In the genomic region with DNA sequence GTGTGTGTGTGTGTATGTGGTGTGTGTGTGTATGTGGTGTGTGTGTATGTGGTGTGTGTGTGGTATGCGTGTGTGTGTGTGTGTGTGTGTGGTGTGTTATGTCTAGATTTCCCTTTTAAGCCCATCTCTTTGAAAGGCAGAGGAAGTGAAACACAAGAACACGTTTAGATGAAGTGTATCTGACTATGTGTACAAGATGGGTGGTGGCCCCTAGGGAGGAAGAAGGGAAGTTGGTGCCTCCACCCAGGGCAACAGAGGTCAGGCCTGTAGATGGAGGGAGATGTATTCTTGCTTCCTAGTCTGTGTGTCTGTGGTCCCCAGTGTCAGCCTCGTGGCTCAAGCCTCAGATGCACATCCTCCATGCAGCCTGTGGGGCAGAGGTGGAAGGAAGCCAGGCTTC, we compare ENCODE assay signal across 10 mouse cellular contexts.
A peak's percentile ranks its signal among the peaks of the same experiment; 100 is the strongest.
DNase-seq lines count a peak whose midpoint lies in the region; ATAC-seq lines count a peak whose summit lies in the region.
"Had no signal": no experiment of that assay in that cellular context is flagged by ENCODE, and none has a peak within 500 bp of the region (broad histone marks: within the 10 kb centered on the region; RNA-seq: fewer than 3 reads in every experiment).

No protein-coding gene starts in this region.

- no peaks in the 10 kb centered on the region for H3K36me3 ChIP-seq in kidney, embryonic 16.5 days (ENCODE audit: insufficient read depth, low read length)
- H3K36me3 ChIP-seq in midbrain, embryonic 16.5 days (ENCODE audit: control insufficient read depth, insufficient read depth, low read length): no peaks in the 10 kb centered on the region
- no peaks in the 10 kb centered on the region for H3K36me3 ChIP-seq in midbrain, embryonic 15.5 days (replicated peaks)
- H3K36me3 ChIP-seq: midbrain, embryonic 12.5 days had no signal

- no peak overlapping the region for H3K9ac ChIP-seq in kidney, embryonic 16.5 days (replicated peaks; ENCODE audit: low read length)
- no peak overlapping the region for H3K9ac ChIP-seq in midbrain, embryonic 16.5 days (ENCODE audit: low read depth, low read length)
- H3K9ac ChIP-seq in midbrain, embryonic 15.5 days: no peak overlapping the region
- H3K9ac ChIP-seq: hindbrain, embryonic 14.5 days; midbrain, embryonic 12.5 days had no signal

- no peak for ATAC-seq in kidney, embryonic 16.5 days (ENCODE audit: low FRiP score, low TSS enrichment)
- ATAC-seq in midbrain, embryonic 16.5 days: no peak
- ATAC-seq in midbrain, embryonic 15.5 days (replicated peaks): no peak

- no peaks in the 10 kb centered on the region for H3K27me3 ChIP-seq in kidney, embryonic 16.5 days (ENCODE audit: insufficient read depth, low read length)
- H3K27me3 ChIP-seq in midbrain, embryonic 16.5 days (ENCODE audit: control insufficient read depth, insufficient read depth, low read depth, low read length): no peaks in the 10 kb centered on the region
- no peaks in the 10 kb centered on the region for H3K27me3 ChIP-seq in midbrain, embryonic 15.5 days (replicated peaks)
- H3K27me3 ChIP-seq: midbrain, embryonic 12.5 days had no signal

- WGBS in kidney, embryonic 16.5 days: 46% methylated on average over 3 of the region's 3 CpGs
- WGBS in midbrain, embryonic 16.5 days: 83% methylated on average over 3 of the region's 3 CpGs
- WGBS in midbrain, embryonic 15.5 days: 80% methylated on average over 3 of the region's 3 CpGs

- DNase-seq in kidney, adult 18-20 months: peak; percentile 36
- peak; percentile 45 for DNase-seq in heart, postnatal 25 days (ENCODE audit: low spot score)
- peak; percentile 40 for DNase-seq in lung, postnatal 14 days
- peak; percentile 51 for DNase-seq in thymus, postnatal 14 days
- no peak for DNase-seq in layer of hippocampus, adult 9-11 months

- no peak overlapping the region for H3K4me2 ChIP-seq in kidney, embryonic 16.5 days (replicated peaks; ENCODE audit: low read depth, low read length)
- H3K4me2 ChIP-seq in midbrain, embryonic 16.5 days (ENCODE audit: low read length): no peak overlapping the region
- no peak overlapping the region for H3K4me2 ChIP-seq in midbrain, embryonic 15.5 days
- H3K4me2 ChIP-seq: hindbrain, embryonic 14.5 days; midbrain, embryonic 12.5 days had no signal

- H3K4me3 ChIP-seq in kidney, embryonic 16.5 days (ENCODE audit: low read length): no peak overlapping the region
- H3K4me3 ChIP-seq in midbrain, embryonic 16.5 days (ENCODE audit: low read depth, low read length): no peak overlapping the region
- H3K4me3 ChIP-seq in midbrain, embryonic 15.5 days: no peak overlapping the region
- H3K4me3 ChIP-seq: midbrain, embryonic 12.5 days had no signal

- H3K9me3 ChIP-seq in kidney, embryonic 16.5 days (ENCODE audit: low read length): no peaks in the 10 kb centered on the region
- H3K9me3 ChIP-seq in midbrain, embryonic 16.5 days (replicated peaks; ENCODE audit: control insufficient read depth, low read length, poor library complexity, severe bottlenecking): no peaks in the 10 kb centered on the region
- H3K9me3 ChIP-seq in midbrain, embryonic 15.5 days: no peaks in the 10 kb centered on the region
- H3K9me3 ChIP-seq: midbrain, embryonic 12.5 days had no signal

- intact Hi-C loops in heart, postnatal 25 days (cut with DNase I): loop anchor here (5.0 kb wide), 1 partner anchor 35 kb away; no protein-coding TSS in a partner anchor

- H3K4me1 ChIP-seq in kidney, embryonic 16.5 days (ENCODE audit: insufficient read depth, low read length): peaks cover 15% of the 10 kb centered on the region; the same call in 1 of the 2 replicates
- no peaks in the 10 kb centered on the region for H3K4me1 ChIP-seq in midbrain, embryonic 16.5 days (ENCODE audit: control insufficient read depth, insufficient read depth, low read length)
- no peaks in the 10 kb centered on the region for H3K4me1 ChIP-seq in midbrain, embryonic 15.5 days
- H3K4me1 ChIP-seq: midbrain, embryonic 12.5 days had no signal

- no peak overlapping the region for H3K27ac ChIP-seq in kidney, embryonic 16.5 days (ENCODE audit: low read length)
- no peak overlapping the region for H3K27ac ChIP-seq in midbrain, embryonic 16.5 days (ENCODE audit: low read length)
- no peak overlapping the region for H3K27ac ChIP-seq in midbrain, embryonic 15.5 days
- H3K27ac ChIP-seq: hindbrain, embryonic 14.5 days; midbrain, embryonic 12.5 days had no signal
